Mouse (Mus musculus) monocyte, adult 59 days (primary cell): ENCODE measurements around the gene B3gnt6. TPM values are rescaled to one million over a fixed set of nuclear protein-coding genes. Genes with fewer than 3 reads are reported as not detected.

Source experiments
- total RNA-seq, 2 experiments: library from RNA; stranded (reverse); gene quantifications; one replicate each; pipeline ENCODE4 v1.2.4; 2023

Gene B3gnt6
- total RNA-seq = under 1 TPM; 0.85 to 0.94 TPM

DNA sequence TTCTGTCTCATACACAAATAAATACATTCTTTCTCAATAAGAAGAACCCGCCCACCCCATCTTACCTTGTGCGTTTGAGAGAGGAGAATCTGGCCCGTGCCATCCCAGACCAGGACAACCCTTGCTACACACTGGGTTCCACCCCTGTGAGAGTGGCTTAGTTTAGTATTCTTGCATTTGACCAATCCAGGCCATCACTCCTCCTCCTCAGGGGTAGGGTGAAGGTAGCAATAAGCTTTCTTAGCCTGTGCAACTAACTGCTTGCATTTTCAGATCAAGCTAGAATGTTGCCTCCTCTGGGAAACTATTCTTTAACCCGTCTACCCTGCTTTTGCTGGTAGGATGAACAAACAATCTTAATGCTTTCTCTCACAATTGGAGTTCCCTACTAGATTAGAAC is at the start of gene B3gnt6:
Gene B3gnt6, minus strand, starts transcription at position 101 of the 400 bp plus-strand sequence.

GRCm38 (mm10) chr7:98177929-98178559 is 21.2 kb downstream of the B3gnt6 start, which contains the start of gene Capn5:
Capn5 (minus strand) TSS chr7:98178274.

GRCm38 (mm10) chr7:98145402-98145801 is 53.9 kb downstream of the B3gnt6 start, which contains the start of gene Omp:
Omp (minus strand) TSS chr7:98145502.

Other genes with a start within 250 kb of the B3gnt6 start
- gene Myo7a, start 80.0 kb downstream of the B3gnt6 start, total RNA-seq = 10 to 100 TPM; 28.9 to 37.2 TPM
- under 1 TPM; 0.24 to 0.37 TPM for gene Omp, start 54.0 kb downstream of the B3gnt6 start, total RNA-seq
- gene Capn5, start 21.2 kb downstream of the B3gnt6 start, total RNA-seq = 1 to 10 TPM; 1.3 to 3.4 TPM
- gene Acer3, start 121.7 kb upstream of the B3gnt6 start, total RNA-seq = 100 to 1,000 TPM; 154 TPM
- gene Tsku, start 161.8 kb upstream of the B3gnt6 start, total RNA-seq = 1 to 10 TPM; 4.8 to 6.3 TPM
- gene Gucy2d, start 240.9 kb upstream of the B3gnt6 start, total RNA-seq = not detected